Mouse (Mus musculus): Measurements from ENCODE around the gene Thpo.

- no peak for TF ChIP-seq CTCF (IDR thresholded peaks at IDR 0.05; ENCODE audit: borderline replicate concordance, insufficient read depth, low read depth, low read length)
- TF ChIP-seq POLR2A (IDR thresholded peaks at IDR 0.05; ENCODE audit: borderline replicate concordance, insufficient read depth, low read length) = peak; percentile 42; the same call in 1 of the 2 replicates
These were observed 1.2 kb downstream of the Thpo start, which contains the start of gene Chrd for GRCm38 (mm10) chr16:20732925-20733730.
